Mouse (Mus musculus): ENCODE results near the gene Lrrc75b. TPM values are rescaled to one million over a fixed set of nuclear protein-coding genes. Genes with fewer than 3 reads are reported as not detected.
"Not testable (repeated sequence)": the region's sequence is repeated elsewhere in the genome, so short reads cannot be mapped to it uniquely, and the experiment has no call there.

Gene Lrrc75b
- polyA plus RNA-seq, 1 experiment from 2014 or later = 0.84 TPM

- Histone ChIP-seq H3K4me3 (ENCODE audit: low read depth, low read length) (no peak overlapping the region), H3K9ac (replicated peaks; ENCODE audit: low read depth) (no peak overlapping the region), H3K4me1 (ENCODE audit: insufficient read depth, low read depth, low read length) (no peaks in the 10 kb centered on the region), H3K4me2 (replicated peaks; ENCODE audit: low read depth, low read length) (no peak overlapping the region), H3K27ac (ENCODE audit: low read length) (no peak overlapping the region), H3K27me3 (replicated peaks; ENCODE audit: insufficient read depth, low read length) (no peaks in the 10 kb centered on the region), H3K9me3 (ENCODE audit: low read length) (no peaks in the 10 kb centered on the region), H3K36me3 (ENCODE audit: insufficient read depth, low read length) (peaks cover 41% of the 10 kb centered on the region; the same call in 1 of the 2 replicates)
- TF ChIP-seq CTCF (IDR thresholded peaks at IDR 0.05) (no peak), EP300 (IDR thresholded peaks at IDR 0.05) (no peak)
- ATAC-seq = no peak
- 94% methylated on average over 7 of the region's 7 CpGs for WGBS
- no peak for DNase-seq (ENCODE audit: low spot score)
Observed at GRCm38 (mm10) chr10:75510446-75510845, 49.7 kb downstream of the Lrrc75b start.

- DNase-seq (ENCODE audit: low spot score) = not testable (repeated sequence)
- WGBS = 86% methylated on average over 3 of the region's 3 CpGs
Observed at GRCm38 (mm10) chr10:75505928-75506327, 54.2 kb downstream of the Lrrc75b start.

GRCm38 (mm10) chr10:75505130-75505495 lies 55.0 kb downstream of the Lrrc75b start:
- Histone ChIP-seq H3K4me1 (ENCODE audit: insufficient read depth, low read depth, low read length) (no peaks in the 10 kb centered on the region; the same call in 1 of the 2 replicates), H3K9me3 (ENCODE audit: low read length) (no peaks in the 10 kb centered on the region), H3K27me3 (replicated peaks; ENCODE audit: insufficient read depth, low read length) (no peaks in the 10 kb centered on the region), H3K36me3 (ENCODE audit: insufficient read depth, low read length) (peaks cover 27% of the 10 kb centered on the region; the same call in 1 of the 2 replicates), H3K27ac (ENCODE audit: low read length) (no peak overlapping the region), H3K9ac (replicated peaks; ENCODE audit: low read depth) (no peak overlapping the region), H3K4me2 (replicated peaks; ENCODE audit: low read depth, low read length) (no peak overlapping the region), H3K4me3 (ENCODE audit: low read depth, low read length) (no peak overlapping the region)
- WGBS = 65% methylated on average over 3 of the region's 3 CpGs
- TF ChIP-seq CTCF (IDR thresholded peaks at IDR 0.05) (no peak), EP300 (IDR thresholded peaks at IDR 0.05) (no peak)
- DNase-seq (ENCODE audit: low spot score) = no peak
- ATAC-seq = no peak

More at GRCm38 (mm10) chr10:75505928-75506327, 54.2 kb downstream of the Lrrc75b start:
- not testable (repeated sequence) for H3K9ac ChIP-seq (replicated peaks; ENCODE audit: low read depth); H3K4me2 ChIP-seq (replicated peaks; ENCODE audit: low read depth, low read length); H3K4me3 ChIP-seq (ENCODE audit: low read depth, low read length); H3K9me3 ChIP-seq (ENCODE audit: low read length); H3K27me3 ChIP-seq (replicated peaks; ENCODE audit: insufficient read depth, low read length); H3K4me1 ChIP-seq (ENCODE audit: insufficient read depth, low read depth, low read length); ATAC-seq; H3K27ac ChIP-seq (ENCODE audit: low read length)
- peaks cover 35% of the 10 kb centered on the region; the same call in 1 of the 2 replicates for H3K36me3 ChIP-seq (ENCODE audit: insufficient read depth, low read length)

GRCm38 (mm10) chr10:75504234-75505129 lies 55.6 kb downstream of the Lrrc75b start:
- Histone ChIP-seq H3K9me3 (ENCODE audit: low read length) (no peaks in the 10 kb centered on the region), H3K4me1 (ENCODE audit: insufficient read depth, low read depth, low read length) (no peaks in the 10 kb centered on the region; the same call in 1 of the 2 replicates), H3K4me2 (replicated peaks; ENCODE audit: low read depth, low read length) (no peak overlapping the region), H3K4me3 (ENCODE audit: low read depth, low read length) (no peak overlapping the region), H3K27me3 (replicated peaks; ENCODE audit: insufficient read depth, low read length) (no peaks in the 10 kb centered on the region), H3K36me3 (ENCODE audit: insufficient read depth, low read length) (peaks cover 20% of the 10 kb centered on the region; the same call in 1 of the 2 replicates), H3K9ac (replicated peaks; ENCODE audit: low read depth) (no peak overlapping the region), H3K27ac (ENCODE audit: low read length) (no peak overlapping the region)
- WGBS = 70% methylated on average over 8 of the region's 8 CpGs
- peak; percentile 35 for DNase-seq (ENCODE audit: low spot score)
- peak; percentile 59 for ATAC-seq
- TF ChIP-seq EP300 (IDR thresholded peaks at IDR 0.05) = no peak
- no peak for TF ChIP-seq CTCF (IDR thresholded peaks at IDR 0.05)

DNA sequence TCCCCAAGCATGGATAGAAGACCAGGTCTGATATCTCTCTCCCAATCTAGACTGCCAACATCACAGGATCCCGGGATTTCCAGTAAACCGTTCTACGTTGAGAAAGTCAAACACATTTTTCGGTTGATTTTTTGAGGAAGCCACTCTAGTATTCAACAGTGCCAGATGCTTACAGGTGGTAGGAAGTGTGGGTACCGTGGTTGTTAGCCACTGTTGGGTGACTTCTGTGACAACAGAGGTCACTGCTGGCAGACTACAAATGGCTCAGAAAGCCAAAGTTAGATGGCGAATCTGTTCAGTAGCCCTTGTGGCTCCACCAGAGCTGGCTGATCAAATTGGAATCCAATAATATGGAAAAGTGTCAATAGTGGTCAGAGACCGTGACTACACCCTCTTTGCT lies 56.4 kb downstream of the Lrrc75b start:
- Histone ChIP-seq H3K27me3 (replicated peaks; ENCODE audit: insufficient read depth, low read length) (no peaks in the 10 kb centered on the region), H3K4me2 (replicated peaks; ENCODE audit: low read depth, low read length) (no peak overlapping the region), H3K9me3 (ENCODE audit: low read length) (no peaks in the 10 kb centered on the region), H3K27ac (ENCODE audit: low read length) (no peak overlapping the region), H3K9ac (replicated peaks; ENCODE audit: low read depth) (no peak overlapping the region), H3K36me3 (ENCODE audit: insufficient read depth, low read length) (peaks cover 12% of the 10 kb centered on the region; the same call in 1 of the 2 replicates), H3K4me3 (ENCODE audit: low read depth, low read length) (no peak overlapping the region), H3K4me1 (ENCODE audit: insufficient read depth, low read depth, low read length) (no peaks in the 10 kb centered on the region; the same call in 1 of the 2 replicates)
- TF ChIP-seq CTCF (IDR thresholded peaks at IDR 0.05) (no peak), EP300 (IDR thresholded peaks at IDR 0.05) (no peak)
- ATAC-seq (no peak), DNase-seq (ENCODE audit: low spot score) (no peak)
- WGBS = 88% methylated on average over 7 of the region's 7 CpGs

- Histone ChIP-seq H3K9me3 (ENCODE audit: low read length) (no peaks in the 10 kb centered on the region), H3K36me3 (ENCODE audit: insufficient read depth, low read length) (0 out of 2 replicates have a peak, but pooled peaks cover 3% of the 10 kb centered on the region), H3K9ac (replicated peaks; ENCODE audit: low read depth) (no peak overlapping the region), H3K4me1 (ENCODE audit: insufficient read depth, low read depth, low read length) (no peaks in the 10 kb centered on the region; the same call in 1 of the 2 replicates), H3K4me3 (ENCODE audit: low read depth, low read length) (no peak overlapping the region), H3K4me2 (replicated peaks; ENCODE audit: low read depth, low read length) (no peak overlapping the region), H3K27me3 (replicated peaks; ENCODE audit: insufficient read depth, low read length) (no peaks in the 10 kb centered on the region), H3K27ac (ENCODE audit: low read length) (no peak overlapping the region)
- no peak for ATAC-seq
- TF ChIP-seq EP300 (IDR thresholded peaks at IDR 0.05) (no peak), CTCF (IDR thresholded peaks at IDR 0.05) (no peak)
- DNase-seq (ENCODE audit: low spot score) = no peak
- 100% methylated on average over 1 of the region's 1 CpGs for WGBS
Observed at GRCm38 (mm10) chr10:75501641-75502040, 58.5 kb downstream of the Lrrc75b start.

All from lung, postnatal 0 days (tissue).